Mouse (Mus musculus): ENCODE measurements at regions not wholly inside any gene's neighbourhood (a gene's known extent, or its start where the extent isn't known, plus 50 kb on each side); places are given as distances from the start of the nearest gene placed in this dataset.

GRCm38 (mm10) chr15:61355344-61355743 lies 432.5 kb upstream of the A1bg start:
- Histone ChIP-seq H3K27ac (replicated peaks) (no peak overlapping the region), H3K9ac (ENCODE audit: low read length) (no peak overlapping the region), H3K4me1 (replicated peaks; ENCODE audit: control insufficient read depth, insufficient read depth) (no peaks in the 10 kb centered on the region), H3K4me2 (replicated peaks; ENCODE audit: low read depth) (no peak overlapping the region), H3K4me3 (ENCODE audit: low read depth, low read length) (no peak overlapping the region), H3K9me3 (ENCODE audit: control insufficient read depth, low read length) (no peaks in the 10 kb centered on the region), H3K36me3 (ENCODE audit: control insufficient read depth, insufficient read depth, low read length) (no peaks in the 10 kb centered on the region), H3K27me3 (ENCODE audit: control insufficient read depth, insufficient read depth, low read length) (no peaks in the 10 kb centered on the region)
- DNase-seq (ENCODE audit: low spot score) = no peak
- TF ChIP-seq EP300 (optimal IDR thresholded peaks at IDR 0.05) (no peak), CTCF (IDR thresholded peaks at IDR 0.05; ENCODE audit: low read depth) (no peak)
- ATAC-seq (ENCODE audit: low FRiP score, low TSS enrichment) = no peak

- TF ChIP-seq EP300 (optimal IDR thresholded peaks at IDR 0.05) (no peak), CTCF (IDR thresholded peaks at IDR 0.05; ENCODE audit: low read depth) (no peak)
- Histone ChIP-seq H3K36me3 (ENCODE audit: control insufficient read depth, insufficient read depth, low read length) (no peaks in the 10 kb centered on the region), H3K4me3 (ENCODE audit: low read depth, low read length) (no peak overlapping the region), H3K9ac (ENCODE audit: low read length) (no peak overlapping the region), H3K4me1 (replicated peaks; ENCODE audit: control insufficient read depth, insufficient read depth) (no peaks in the 10 kb centered on the region), H3K9me3 (ENCODE audit: control insufficient read depth, low read length) (no peaks in the 10 kb centered on the region), H3K27me3 (ENCODE audit: control insufficient read depth, insufficient read depth, low read length) (no peaks in the 10 kb centered on the region), H3K27ac (replicated peaks) (no peak overlapping the region), H3K4me2 (replicated peaks; ENCODE audit: low read depth) (no peak overlapping the region)
- ATAC-seq (ENCODE audit: low FRiP score, low TSS enrichment) = no peak
- DNase-seq (ENCODE audit: low spot score) = no peak
- 55% methylated on average over 5 of the region's 5 CpGs for WGBS
Measured at GRCm38 (mm10) chr15:61351729-61352342, 429.0 kb upstream of the A1bg start.

GRCm38 (mm10) chr15:61345101-61345500 lies 422.3 kb upstream of the A1bg start:
- H3K36me3 ChIP-seq (ENCODE audit: control insufficient read depth, insufficient read depth, low read length) = no peaks in the 10 kb centered on the region
- no peak overlapping the region for H3K9ac ChIP-seq (ENCODE audit: low read length)
- H3K9me3 ChIP-seq (ENCODE audit: control insufficient read depth, low read length) = no peaks in the 10 kb centered on the region
- H3K27ac ChIP-seq (replicated peaks) = no peak overlapping the region
- DNase-seq (ENCODE audit: low spot score) (no peak), ATAC-seq (ENCODE audit: low FRiP score, low TSS enrichment) (no peak)
- H3K4me2 ChIP-seq (replicated peaks; ENCODE audit: low read depth) = no peak overlapping the region
- 51% methylated on average over 4 of the region's 4 CpGs for WGBS
- no peaks in the 10 kb centered on the region for H3K27me3 ChIP-seq (ENCODE audit: control insufficient read depth, insufficient read depth, low read length)
- H3K4me1 ChIP-seq (replicated peaks; ENCODE audit: control insufficient read depth, insufficient read depth) = no peaks in the 10 kb centered on the region
- TF ChIP-seq EP300 (optimal IDR thresholded peaks at IDR 0.05) (no peak), CTCF (IDR thresholded peaks at IDR 0.05; ENCODE audit: low read depth) (no peak)
- no peak overlapping the region for H3K4me3 ChIP-seq (ENCODE audit: low read depth, low read length)

GRCm38 (mm10) chr15:61342618-61343017 lies 419.8 kb upstream of the A1bg start:
- H3K36me3 ChIP-seq (ENCODE audit: control insufficient read depth, insufficient read depth, low read length) = no peaks in the 10 kb centered on the region
- H3K9ac ChIP-seq (ENCODE audit: low read length) = no peak overlapping the region
- no peak overlapping the region for H3K4me3 ChIP-seq (ENCODE audit: low read depth, low read length)
- H3K27me3 ChIP-seq (ENCODE audit: control insufficient read depth, insufficient read depth, low read length) = no peaks in the 10 kb centered on the region
- TF ChIP-seq CTCF (IDR thresholded peaks at IDR 0.05; ENCODE audit: low read depth) (no peak), EP300 (optimal IDR thresholded peaks at IDR 0.05) (no peak)
- H3K4me1 ChIP-seq (replicated peaks; ENCODE audit: control insufficient read depth, insufficient read depth) = no peaks in the 10 kb centered on the region
- H3K9me3 ChIP-seq (ENCODE audit: control insufficient read depth, low read length) = no peaks in the 10 kb centered on the region
- no peak overlapping the region for H3K27ac ChIP-seq (replicated peaks)
- ATAC-seq (ENCODE audit: low FRiP score, low TSS enrichment) = no peak
- DNase-seq (ENCODE audit: low spot score) = no peak
- WGBS = 92% methylated on average over 1 of the region's 1 CpGs
- no peak overlapping the region for H3K4me2 ChIP-seq (replicated peaks; ENCODE audit: low read depth)

GRCm38 (mm10) chr15:61327925-61328324 lies 405.1 kb upstream of the A1bg start:
- DNase-seq (ENCODE audit: low spot score) = no peak
- Histone ChIP-seq H3K27me3 (ENCODE audit: control insufficient read depth, insufficient read depth, low read length) (no peaks in the 10 kb centered on the region), H3K27ac (replicated peaks) (no peak overlapping the region), H3K36me3 (ENCODE audit: control insufficient read depth, insufficient read depth, low read length) (no peaks in the 10 kb centered on the region), H3K4me2 (replicated peaks; ENCODE audit: low read depth) (no peak overlapping the region), H3K9me3 (ENCODE audit: control insufficient read depth, low read length) (no peaks in the 10 kb centered on the region), H3K4me3 (ENCODE audit: low read depth, low read length) (no peak overlapping the region), H3K4me1 (replicated peaks; ENCODE audit: control insufficient read depth, insufficient read depth) (no peaks in the 10 kb centered on the region), H3K9ac (ENCODE audit: low read length) (no peak overlapping the region)
- no peak for ATAC-seq (ENCODE audit: low FRiP score, low TSS enrichment)
- TF ChIP-seq EP300 (optimal IDR thresholded peaks at IDR 0.05) (no peak), CTCF (IDR thresholded peaks at IDR 0.05; ENCODE audit: low read depth) (no peak)
- 77% methylated on average over 2 of the region's 2 CpGs for WGBS

GRCm38 (mm10) chr15:61322243-61322642 lies 399.4 kb upstream of the A1bg start:
- no peaks in the 10 kb centered on the region for H3K4me1 ChIP-seq (replicated peaks; ENCODE audit: control insufficient read depth, insufficient read depth)
- H3K9ac ChIP-seq (ENCODE audit: low read length) = no peak overlapping the region
- no peak for TF ChIP-seq CTCF (IDR thresholded peaks at IDR 0.05; ENCODE audit: low read depth)
- TF ChIP-seq EP300 (optimal IDR thresholded peaks at IDR 0.05) = no peak
- no peak for DNase-seq (ENCODE audit: low spot score)
- H3K9me3 ChIP-seq (ENCODE audit: control insufficient read depth, low read length) = no peaks in the 10 kb centered on the region
- no peak for ATAC-seq (ENCODE audit: low FRiP score, low TSS enrichment)
- H3K36me3 ChIP-seq (ENCODE audit: control insufficient read depth, insufficient read depth, low read length) = no peaks in the 10 kb centered on the region
- H3K4me2 ChIP-seq (replicated peaks; ENCODE audit: low read depth) = no peak overlapping the region
- H3K4me3 ChIP-seq (ENCODE audit: low read depth, low read length) = no peak overlapping the region
- WGBS = 91% methylated on average over 7 of the region's 7 CpGs
- H3K27ac ChIP-seq (replicated peaks) = no peak overlapping the region
- H3K27me3 ChIP-seq (ENCODE audit: control insufficient read depth, insufficient read depth, low read length) = no peaks in the 10 kb centered on the region

Measured in stomach, postnatal 0 days (tissue).